Mouse (Mus musculus): ENCODE measurements at regions not wholly inside any gene's neighbourhood (a gene's known extent, or its start where the extent isn't known, plus 50 kb on each side); places are given as distances from the start of the nearest gene placed in this dataset.
A peak's percentile ranks its signal among the peaks of the same experiment; 100 is the strongest.

GRCm38 (mm10) chr15:6025543-6025942 is 274.0 kb upstream of the Dab2 start:
- no peaks in the 10 kb centered on the region for H3K27me3 ChIP-seq (ENCODE audit: control insufficient read depth, insufficient read depth, low read length)

DNA sequence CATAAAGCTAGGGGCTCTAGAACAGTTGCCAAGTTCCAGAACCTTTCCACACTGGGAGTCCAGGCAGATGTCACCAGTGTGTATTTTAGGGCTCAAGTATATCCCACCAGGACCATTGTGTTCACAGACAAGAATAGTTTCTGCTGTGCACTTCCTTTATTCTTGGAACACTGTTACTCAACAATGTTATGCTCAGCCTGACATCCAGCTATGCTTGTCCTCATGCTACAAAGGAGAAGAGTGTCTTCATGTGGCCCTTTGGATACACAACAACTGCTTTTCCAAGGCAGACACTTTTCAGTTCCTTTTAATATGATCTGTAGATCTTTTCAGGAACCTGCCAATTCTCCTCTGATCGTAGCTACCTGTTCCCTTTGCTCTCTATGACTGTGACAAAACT is 270.4 kb upstream of the Dab2 start:
- no peaks in the 10 kb centered on the region for H3K4me1 ChIP-seq (ENCODE audit: control insufficient read depth, insufficient read depth, low read length)
- no peaks in the 10 kb centered on the region for H3K27me3 ChIP-seq (ENCODE audit: control insufficient read depth, insufficient read depth, low read length)
- no peaks in the 10 kb centered on the region for H3K36me3 ChIP-seq (ENCODE audit: control insufficient read depth, insufficient read depth, low read length)
- 83% methylated on average over 1 of the region's 1 CpGs for WGBS
- H3K9ac ChIP-seq (ENCODE audit: low read depth, low read length), result no peak overlapping the region
- no peak for TF ChIP-seq CTCF (IDR thresholded peaks at IDR 0.05; ENCODE audit: low read depth, low read length)
- TF ChIP-seq POLR2A (IDR thresholded peaks at IDR 0.05; ENCODE audit: extremely low read depth, insufficient read depth, low read length), result no peak
- H3K27ac ChIP-seq (replicated peaks; ENCODE audit: insufficient read depth, low read depth, low read length), result no peak overlapping the region
- H3K4me3 ChIP-seq (ENCODE audit: insufficient read depth, low read depth, low read length), result no peak overlapping the region
- no peaks in the 10 kb centered on the region for H3K79me2 ChIP-seq (ENCODE audit: control insufficient read depth, insufficient read depth, low read length)
- DNase-seq (ENCODE audit: extremely low read depth, low read depth, low spot score), result peak; percentile 6

More at GRCm38 (mm10) chr15:6025543-6025942, 274.0 kb upstream of the Dab2 start:
- Histone ChIP-seq H3K9ac (ENCODE audit: low read depth, low read length) (no peak overlapping the region), H3K4me1 (ENCODE audit: control insufficient read depth, insufficient read depth, low read length) (no peaks in the 10 kb centered on the region), H3K4me3 (ENCODE audit: insufficient read depth, low read depth, low read length) (no peak overlapping the region), H3K27ac (replicated peaks; ENCODE audit: insufficient read depth, low read depth, low read length) (no peak overlapping the region), H3K79me2 (ENCODE audit: control insufficient read depth, insufficient read depth, low read length) (no peaks in the 10 kb centered on the region), H3K36me3 (ENCODE audit: control insufficient read depth, insufficient read depth, low read length) (no peaks in the 10 kb centered on the region)
- 66% methylated on average over 4 of the region's 4 CpGs for WGBS
- DNase-seq (ENCODE audit: extremely low read depth, low read depth, low spot score), result no peak
- no peak for TF ChIP-seq CTCF (IDR thresholded peaks at IDR 0.05; ENCODE audit: low read depth, low read length)
- no peak for TF ChIP-seq POLR2A (IDR thresholded peaks at IDR 0.05; ENCODE audit: extremely low read depth, insufficient read depth, low read length)

- H3K27me3 ChIP-seq (ENCODE audit: control insufficient read depth, insufficient read depth, low read length), result no peaks in the 10 kb centered on the region
- H3K79me2 ChIP-seq (ENCODE audit: control insufficient read depth, insufficient read depth, low read length), result no peaks in the 10 kb centered on the region
- no peak overlapping the region for H3K27ac ChIP-seq (replicated peaks; ENCODE audit: insufficient read depth, low read depth, low read length)
- no peak for DNase-seq (ENCODE audit: extremely low read depth, low read depth, low spot score)
- H3K4me3 ChIP-seq (ENCODE audit: insufficient read depth, low read depth, low read length), result no peak overlapping the region
- TF ChIP-seq POLR2A (IDR thresholded peaks at IDR 0.05; ENCODE audit: extremely low read depth, insufficient read depth, low read length), result no peak
- no peak for TF ChIP-seq CTCF (IDR thresholded peaks at IDR 0.05; ENCODE audit: low read depth, low read length)
- H3K9ac ChIP-seq (ENCODE audit: low read depth, low read length), result no peak overlapping the region
- H3K36me3 ChIP-seq (ENCODE audit: control insufficient read depth, insufficient read depth, low read length), result no peaks in the 10 kb centered on the region
- H3K4me1 ChIP-seq (ENCODE audit: control insufficient read depth, insufficient read depth, low read length), result no peaks in the 10 kb centered on the region
- 86% methylated on average over 5 of the region's 5 CpGs for WGBS
Observed at GRCm38 (mm10) chr15:6030396-6030795, 269.2 kb upstream of the Dab2 start.

DNA sequence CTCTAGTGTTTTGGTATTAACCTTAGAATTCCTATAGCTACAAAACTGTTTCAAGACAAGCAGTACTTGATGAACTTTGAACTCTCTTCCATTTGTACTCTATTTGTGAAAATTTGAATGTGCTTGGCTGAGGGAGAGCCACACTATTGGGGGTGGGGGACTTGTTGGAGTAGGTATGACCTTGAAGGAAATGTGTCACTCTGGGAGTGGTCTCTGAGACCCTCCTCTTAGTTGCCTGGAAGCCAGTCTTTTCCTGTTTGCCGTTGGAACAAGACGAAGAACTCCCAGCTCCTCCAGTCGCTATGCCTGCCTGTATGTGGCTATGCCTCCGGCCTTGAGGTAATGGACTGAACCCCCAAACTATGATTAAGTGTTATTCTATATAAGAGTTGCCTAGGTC is 265.4 kb upstream of the Dab2 start:
- H3K9ac ChIP-seq (ENCODE audit: low read depth, low read length), result no peak overlapping the region
- no peak overlapping the region for H3K4me3 ChIP-seq (ENCODE audit: insufficient read depth, low read depth, low read length)
- H3K4me1 ChIP-seq (ENCODE audit: control insufficient read depth, insufficient read depth, low read length), result no peaks in the 10 kb centered on the region
- TF ChIP-seq CTCF (IDR thresholded peaks at IDR 0.05; ENCODE audit: low read depth, low read length), result no peak
- no peak for TF ChIP-seq POLR2A (IDR thresholded peaks at IDR 0.05; ENCODE audit: extremely low read depth, insufficient read depth, low read length)
- H3K27ac ChIP-seq (replicated peaks; ENCODE audit: insufficient read depth, low read depth, low read length), result no peak overlapping the region
- no peaks in the 10 kb centered on the region for H3K36me3 ChIP-seq (ENCODE audit: control insufficient read depth, insufficient read depth, low read length)
- 88% methylated on average over 4 of the region's 4 CpGs for WGBS
- H3K27me3 ChIP-seq (ENCODE audit: control insufficient read depth, insufficient read depth, low read length), result no peaks in the 10 kb centered on the region
- H3K79me2 ChIP-seq (ENCODE audit: control insufficient read depth, insufficient read depth, low read length), result no peaks in the 10 kb centered on the region
- no peak for DNase-seq (ENCODE audit: extremely low read depth, low read depth, low spot score)

DNA sequence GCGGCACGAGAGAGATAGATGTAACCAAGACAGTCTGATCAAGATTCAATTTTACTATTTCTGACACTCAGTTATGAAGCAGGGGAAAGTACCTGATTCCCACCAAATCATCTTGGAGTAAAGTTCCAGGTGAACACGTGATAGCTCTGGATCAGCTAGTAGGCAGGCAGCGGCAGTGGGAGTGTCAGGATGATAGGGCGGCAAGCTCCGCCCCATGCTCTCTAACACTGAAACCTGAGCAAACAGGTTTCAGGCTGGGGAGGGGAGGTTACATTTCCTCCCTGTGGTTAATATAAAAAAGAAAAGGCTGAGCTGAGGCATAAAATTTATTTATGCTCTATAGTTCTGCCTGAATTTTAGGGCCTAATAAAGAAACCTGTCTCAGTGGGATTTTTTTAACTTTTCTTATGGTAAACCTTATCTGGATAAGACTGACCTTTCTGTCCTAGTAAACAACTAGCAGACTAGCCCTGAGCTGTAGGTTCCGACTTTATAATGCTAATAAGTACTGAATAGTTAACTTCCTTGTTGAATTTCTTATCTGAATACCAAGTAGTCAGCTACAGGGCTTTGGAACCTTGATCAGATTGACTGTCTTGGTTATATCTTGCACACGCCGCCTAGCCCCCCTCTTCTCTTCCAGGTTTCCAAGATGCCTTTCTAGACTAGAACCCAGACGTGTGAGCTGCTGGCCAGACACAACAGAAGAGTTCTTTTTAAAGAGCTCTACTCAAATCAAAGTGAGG is 254.9 kb upstream of the Dab2 start:
- no peaks in the 10 kb centered on the region for H3K27me3 ChIP-seq (ENCODE audit: control insufficient read depth, insufficient read depth, low read length)
- WGBS, result 50% methylated on average over 10 of the region's 10 CpGs
- no peaks in the 10 kb centered on the region for H3K36me3 ChIP-seq (ENCODE audit: control insufficient read depth, insufficient read depth, low read length)
- no peak overlapping the region for H3K9ac ChIP-seq (ENCODE audit: low read depth, low read length)
- peak; percentile 70 for DNase-seq (ENCODE audit: extremely low read depth, low read depth, low spot score)
- no peak overlapping the region for H3K4me3 ChIP-seq (ENCODE audit: insufficient read depth, low read depth, low read length)
- TF ChIP-seq POLR2A (IDR thresholded peaks at IDR 0.05; ENCODE audit: extremely low read depth, insufficient read depth, low read length) (no peak), CTCF (IDR thresholded peaks at IDR 0.05; ENCODE audit: low read depth, low read length) (no peak)
- H3K4me1 ChIP-seq (ENCODE audit: control insufficient read depth, insufficient read depth, low read length), result peaks cover 3% of the 10 kb centered on the region; the same call in 1 of the 2 replicates
- H3K27ac ChIP-seq (replicated peaks; ENCODE audit: insufficient read depth, low read depth, low read length), result no peak overlapping the region
- no peaks in the 10 kb centered on the region for H3K79me2 ChIP-seq (ENCODE audit: control insufficient read depth, insufficient read depth, low read length)

DNA sequence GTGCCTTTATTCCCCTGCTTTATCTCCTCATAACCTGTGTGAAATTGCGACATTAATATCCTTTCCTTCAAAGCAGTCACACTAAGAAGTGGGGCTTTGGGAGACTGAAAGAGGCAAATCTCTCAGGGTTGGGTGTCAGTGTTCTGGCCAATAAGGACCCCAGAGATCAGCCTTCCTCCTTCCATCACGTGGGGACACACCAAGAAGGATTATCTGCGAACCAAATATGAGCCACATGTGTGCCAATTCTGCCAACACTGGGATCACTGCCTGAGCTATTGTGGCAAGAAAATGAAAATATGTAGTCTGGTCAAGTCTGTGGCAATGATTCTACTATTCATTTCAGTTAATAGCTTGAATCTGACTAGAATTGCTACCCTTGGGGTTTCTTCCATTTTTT is 243.9 kb upstream of the Dab2 start:
- H3K4me3 ChIP-seq (ENCODE audit: insufficient read depth, low read depth, low read length), result no peak overlapping the region
- no peak overlapping the region for H3K9ac ChIP-seq (ENCODE audit: low read depth, low read length)
- H3K79me2 ChIP-seq (ENCODE audit: control insufficient read depth, insufficient read depth, low read length), result no peaks in the 10 kb centered on the region
- DNase-seq (ENCODE audit: extremely low read depth, low read depth, low spot score), result no peak
- peaks cover 6% of the 10 kb centered on the region; the same call in 1 of the 2 replicates for H3K4me1 ChIP-seq (ENCODE audit: control insufficient read depth, insufficient read depth, low read length)
- H3K36me3 ChIP-seq (ENCODE audit: control insufficient read depth, insufficient read depth, low read length), result no peaks in the 10 kb centered on the region
- no peak overlapping the region for H3K27ac ChIP-seq (replicated peaks; ENCODE audit: insufficient read depth, low read depth, low read length)
- WGBS, result 79% methylated on average over 3 of the region's 3 CpGs
- no peak for TF ChIP-seq CTCF (IDR thresholded peaks at IDR 0.05; ENCODE audit: low read depth, low read length)
- TF ChIP-seq POLR2A (IDR thresholded peaks at IDR 0.05; ENCODE audit: extremely low read depth, insufficient read depth, low read length), result no peak
- no peaks in the 10 kb centered on the region for H3K27me3 ChIP-seq (ENCODE audit: control insufficient read depth, insufficient read depth, low read length)
